Mouse (Mus musculus): Measurements from ENCODE around the gene Ksr2.

DNA sequence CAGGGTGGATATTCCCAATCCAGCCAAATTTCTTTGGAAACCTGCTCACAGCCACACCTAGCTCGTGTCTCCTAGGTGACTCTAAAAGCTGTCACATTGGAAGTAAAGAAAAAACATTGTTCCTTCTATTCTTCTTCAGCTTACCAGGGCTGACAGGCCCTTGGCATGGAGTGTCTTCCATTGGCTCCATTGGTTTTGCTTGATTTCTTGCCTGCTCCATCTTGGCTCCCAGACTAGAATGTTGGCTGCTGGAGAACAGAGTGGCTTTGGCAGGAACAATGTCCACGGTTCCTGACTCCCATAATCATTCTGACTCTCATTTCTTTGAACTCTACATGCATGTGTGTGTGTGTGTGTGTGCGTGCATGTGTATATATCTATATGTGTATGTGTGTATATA lies 183.0 kb downstream of the Ksr2 start:
- TF ChIP-seq CTCF (IDR thresholded peaks at IDR 0.05; ENCODE audit: low read depth, low read length): no peak
- TF ChIP-seq POLR2A (IDR thresholded peaks at IDR 0.05; ENCODE audit: extremely low read depth, insufficient read depth, low read length): no peak

All from liver, adult 2 months (tissue).